Mouse (Mus musculus): ENCODE measurements at regions not wholly inside any gene's neighbourhood (a gene's known extent, or its start where the extent isn't known, plus 50 kb on each side); places are given as distances from the start of the nearest gene placed in this dataset.

- WGBS, result 31% methylated on average over 5 of the region's 5 CpGs
- Histone ChIP-seq H3K9me3 (ENCODE audit: low read length) (no peaks in the 10 kb centered on the region), H3K4me1 (ENCODE audit: insufficient read depth) (no peaks in the 10 kb centered on the region), H3K36me3 (ENCODE audit: insufficient read depth) (no peaks in the 10 kb centered on the region), H3K4me2 (ENCODE audit: low read depth) (no peak overlapping the region), H3K27me3 (ENCODE audit: insufficient read depth, low read length) (no peaks in the 10 kb centered on the region), H3K9ac (no peak overlapping the region), H3K27ac (ENCODE audit: low read depth, low read length) (no peak overlapping the region), H3K4me3 (ENCODE audit: low read depth, low read length) (no peak overlapping the region)
- ATAC-seq, result no peak
- DNase-seq, result no peak
- no peak for TF ChIP-seq CTCF (IDR thresholded peaks at IDR 0.05; ENCODE audit: low read depth)
Observed at GRCm38 (mm10) chr8:28595880-28596279, 1148.4 kb downstream of the Poteg start.

Measured in forebrain, postnatal 0 days (tissue).